Mouse (Mus musculus) liver, embryonic 11.5 days (tissue): ENCODE data around the gene Rangrf. TPM values are rescaled to one million over a fixed set of nuclear protein-coding genes. Genes with fewer than 3 reads are reported as not detected.
"Not testable (repeated sequence)": the region's sequence is repeated elsewhere in the genome, so short reads cannot be mapped to it uniquely, and the experiment has no call there.

Experiments used
- ATAC-seq: fragments of 200-750 bp; cut with Nextera tagmentation; replicated peaks from 2 replicates; pipeline ENCODE4 v1.8.0; 2017; ENCODE audit warnings: moderate number of reproducible peaks, mild to moderate bottlenecking, moderate TSS enrichment, moderate library complexity; ENCODE audit not compliant: low FRiP score
- DNase-seq: peaks from one replicate; pipeline ENCODE4 v3.0.0-alpha.2; 2017; ENCODE audit warnings: low spot score
- H3K27ac ChIP-seq: fragments of 300-500 bp; sonication (generic); 2 replicates; pipeline ENCODE4 v1.5.1; 2014; ENCODE audit warnings: mild to moderate bottlenecking, low read depth, low read length, control low read depth
- H3K27me3 ChIP-seq: fragments of 300-500 bp; sonication (generic); replicated peaks from 2 replicates; pipeline ENCODE4 v1.6.1; 2014; ENCODE audit warnings: low read length, mixed read lengths; ENCODE audit not compliant: control insufficient read depth, insufficient read depth
- H3K36me3 ChIP-seq: fragments of 300-500 bp; sonication (generic); 2 replicates; pipeline ENCODE4 v1.6.1; 2014; ENCODE audit warnings: mild to moderate bottlenecking, low read length, moderate library complexity, mixed read lengths; ENCODE audit not compliant: control insufficient read depth, insufficient read depth
- H3K4me1 ChIP-seq: fragments of 300-500 bp; sonication (generic); replicated peaks from 2 replicates; pipeline ENCODE4 v1.6.1; 2014; ENCODE audit warnings: low read length, mixed read lengths; ENCODE audit not compliant: control insufficient read depth, insufficient read depth
- H3K4me2 ChIP-seq: fragments of 300-500 bp; sonication (generic); 2 replicates; pipeline ENCODE4 v1.6.1; 2014; ENCODE audit warnings: mild to moderate bottlenecking, control low read depth, moderate library complexity
- H3K4me3 ChIP-seq: fragments of 300-500 bp; sonication (generic); 2 replicates; pipeline ENCODE4 v1.5.1; 2014; ENCODE audit warnings: low read depth, low read length, control low read depth
- H3K9ac ChIP-seq: fragments of 300-500 bp; sonication (generic); 2 replicates; pipeline ENCODE4 v1.6.1; 2014; ENCODE audit warnings: low read depth, low read length, control low read depth
- H3K9me3 ChIP-seq: fragments of 300-500 bp; sonication (generic); 2 replicates; pipeline ENCODE4 v1.6.1; 2016; ENCODE audit warnings: low read length, inconsistent platforms, mixed read lengths; ENCODE audit not compliant: control insufficient read depth
- WGBS: fragments of 180-500 bp; shearing (Covaris S2); extraction: QIAGEN DNeasy Blood & Tissue Kit; methylation state at CpG from one replicate; pipeline ENCODE4 v1.1.7; 2014; 5-methylcytosine and 5-hydroxymethylcytosine counted together
- polyA plus RNA-seq: library from polyadenylated mRNA; unstranded; fragments of >200 nt; fragmentation: Nextera tagmentation; extraction: Ambion mirVana; gene quantifications from 2 replicates; pipeline ENCODE4 v1.2.1, GENCODE M21; 2014

Gene Rangrf
- polyA plus RNA-seq, 1 experiment from 2014 or later: 97.5 TPM

DNA sequence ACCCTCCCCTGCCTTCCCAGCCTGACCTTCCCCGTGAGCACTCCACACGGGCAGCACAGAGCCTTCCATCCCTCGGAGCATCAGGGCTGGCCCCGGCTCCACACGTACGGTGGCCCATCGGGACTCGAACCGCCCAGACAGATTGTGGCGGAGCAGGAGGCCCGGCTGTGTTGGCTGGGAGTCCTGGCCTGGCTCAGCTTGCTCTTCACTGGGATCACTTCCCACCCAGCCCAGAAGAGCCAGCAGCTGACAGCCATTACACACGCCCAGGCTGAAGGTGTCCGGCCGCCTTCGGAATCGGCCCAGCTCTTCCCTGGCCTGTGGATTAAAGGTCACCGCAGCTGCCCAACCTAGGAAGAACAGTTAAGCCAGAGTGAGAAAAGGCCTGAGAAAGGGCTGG is 13.4 kb upstream of the Rangrf start:
- no peak for DNase-seq
- H3K9me3 ChIP-seq: no peaks in the 10 kb centered on the region
- no peaks in the 10 kb centered on the region for H3K27me3 ChIP-seq
- no peak overlapping the region for H3K9ac ChIP-seq
- H3K27ac ChIP-seq: no peak overlapping the region
- H3K4me1 ChIP-seq: no peaks in the 10 kb centered on the region
- peaks cover 56% of the 10 kb centered on the region for H3K36me3 ChIP-seq
- no peak overlapping the region for H3K4me3 ChIP-seq
- H3K4me2 ChIP-seq: no peak overlapping the region
- 91% methylated on average over 17 of the region's 17 CpGs for WGBS
- no peak for ATAC-seq

GRCm38 (mm10) chr11:68987365-68987882 is 12.4 kb upstream of the Rangrf start:
- Histone ChIP-seq H3K27me3 (no peaks in the 10 kb centered on the region), H3K36me3 (peaks cover 48% of the 10 kb centered on the region), H3K9me3 (no peaks in the 10 kb centered on the region), H3K27ac (no peak overlapping the region), H3K9ac (no peak overlapping the region), H3K4me2 (no peak overlapping the region), H3K4me3 (no peak overlapping the region), H3K4me1 (no peaks in the 10 kb centered on the region)
- DNase-seq: no peak
- ATAC-seq: no peak
- WGBS: 93% methylated on average over 11 of the region's 11 CpGs

DNA sequence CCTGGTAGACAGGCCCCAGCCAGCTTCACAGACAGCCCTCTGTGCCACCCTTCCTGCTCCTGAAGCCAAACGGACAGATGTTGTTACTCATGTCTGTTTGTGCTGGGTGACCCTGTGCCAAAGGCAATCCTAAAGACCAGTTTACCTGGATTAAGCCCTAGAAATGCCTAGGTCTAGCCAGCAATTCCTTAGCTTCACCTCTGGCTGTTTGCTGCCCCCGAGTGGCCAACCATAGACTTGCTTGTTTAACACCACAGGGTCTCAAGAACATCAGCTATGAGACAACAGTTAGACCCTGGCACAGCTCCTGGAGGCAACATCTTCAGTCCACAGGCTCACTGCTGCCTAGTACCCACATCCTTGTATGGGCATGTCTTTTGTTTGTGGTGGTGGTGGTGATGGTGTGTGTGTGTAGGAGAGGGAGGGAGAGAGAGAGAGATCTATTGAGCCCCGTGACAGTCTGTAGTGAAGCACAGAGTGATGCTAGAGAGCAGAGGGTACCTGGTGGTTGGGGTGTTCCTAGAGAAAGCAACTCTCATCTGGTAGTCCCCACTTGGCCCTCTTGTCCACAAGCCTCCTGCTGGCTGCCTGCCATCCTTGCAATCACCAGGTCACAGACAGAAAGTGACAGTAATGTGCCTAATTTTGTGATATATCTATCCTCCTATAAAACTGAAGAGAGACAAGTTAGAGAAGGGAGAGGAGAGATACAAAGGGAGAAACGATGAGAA is 7.8 kb upstream of the Rangrf start:
- Histone ChIP-seq H3K9ac (no peak overlapping the region), H3K27me3 (no peaks in the 10 kb centered on the region), H3K4me1 (peaks cover 4% of the 10 kb centered on the region; the same call in 1 of the 2 replicates), H3K4me3 (no peak overlapping the region), H3K4me2 (no peak overlapping the region), H3K36me3 (peaks cover 14% of the 10 kb centered on the region), H3K27ac (no peak overlapping the region), H3K9me3 (no peaks in the 10 kb centered on the region)
- 26% methylated on average over 4 of the region's 4 CpGs for WGBS
- ATAC-seq (peak; percentile 45; the same call in 1 of the 2 replicates), DNase-seq (peak; percentile 69)

DNA sequence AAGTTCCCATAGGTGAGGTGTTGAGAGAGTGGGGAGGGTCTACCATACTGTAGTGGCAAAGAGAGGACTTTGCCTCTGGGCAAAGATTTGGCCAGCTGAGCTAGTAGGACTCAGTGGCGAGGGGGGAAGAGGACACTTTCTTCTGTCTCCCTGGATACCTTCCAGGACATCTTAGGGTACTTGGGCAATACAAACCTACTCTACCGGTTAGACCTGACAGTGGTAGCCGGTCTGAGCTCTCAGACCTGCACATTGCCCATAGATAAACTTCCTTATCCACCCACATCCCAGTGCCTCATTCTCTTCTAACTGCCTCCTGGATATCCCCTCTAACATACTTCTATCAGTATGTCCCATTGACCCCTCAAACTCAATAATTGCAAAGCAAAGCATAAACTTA is 5.9 kb upstream of the Rangrf start:
- no peak overlapping the region for H3K27ac ChIP-seq
- H3K9ac ChIP-seq: no peak overlapping the region
- no peak overlapping the region for H3K4me3 ChIP-seq
- ATAC-seq (no peak), DNase-seq (no peak)
- no peak overlapping the region for H3K4me2 ChIP-seq
- no peaks in the 10 kb centered on the region; the same call in 1 of the 2 replicates for H3K36me3 ChIP-seq
- H3K27me3 ChIP-seq: no peaks in the 10 kb centered on the region
- no peaks in the 10 kb centered on the region for H3K9me3 ChIP-seq
- peaks cover 4% of the 10 kb centered on the region; the same call in 1 of the 2 replicates for H3K4me1 ChIP-seq
- WGBS: 65% methylated on average over 3 of the region's 3 CpGs

DNA sequence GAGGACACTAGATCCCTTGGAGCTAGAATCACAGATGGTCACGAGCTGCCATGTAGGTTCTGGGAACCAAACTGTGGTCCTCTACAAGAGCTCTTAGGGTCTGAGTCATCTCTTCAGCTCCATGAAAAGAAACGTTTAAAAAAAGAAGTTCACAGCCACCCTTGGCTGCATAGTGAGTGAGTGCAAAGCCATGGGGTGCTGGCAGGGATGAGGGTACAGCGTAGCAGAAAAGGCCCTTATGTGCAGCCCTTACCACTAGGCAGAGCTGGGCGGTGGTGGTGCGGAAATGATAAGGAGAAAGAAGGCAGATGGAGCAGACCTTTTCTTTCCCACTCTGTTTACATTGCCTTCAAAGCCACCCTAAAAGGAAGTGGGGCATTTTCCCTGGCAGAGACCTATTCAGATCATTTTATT is 4.3 kb upstream of the Rangrf start:
- Histone ChIP-seq H3K36me3 (no peaks in the 10 kb centered on the region), H3K4me1 (peaks cover 4% of the 10 kb centered on the region; the same call in 1 of the 2 replicates), H3K9me3 (no peaks in the 10 kb centered on the region), H3K4me3 (no peak overlapping the region), H3K27me3 (no peaks in the 10 kb centered on the region), H3K9ac (no peak overlapping the region), H3K27ac (no peak overlapping the region), H3K4me2 (no peak overlapping the region)
- DNase-seq (no peak), ATAC-seq (no peak)
- 52% methylated on average over 5 of the region's 5 CpGs for WGBS

GRCm38 (mm10) chr11:68975601-68976000 is 616 bp upstream of the Rangrf start:
- H3K36me3 ChIP-seq: no peaks in the 10 kb centered on the region
- DNase-seq (no peak), ATAC-seq (no peak)
- H3K4me3 ChIP-seq: no peak overlapping the region
- no peak overlapping the region for H3K9ac ChIP-seq
- peaks cover 15% of the 10 kb centered on the region for H3K4me1 ChIP-seq
- no peaks in the 10 kb centered on the region for H3K27me3 ChIP-seq
- H3K27ac ChIP-seq: no peak overlapping the region
- H3K9me3 ChIP-seq: no peaks in the 10 kb centered on the region
- H3K4me2 ChIP-seq: no peak overlapping the region
- 61% methylated on average over 1 of the region's 1 CpGs for WGBS

DNA sequence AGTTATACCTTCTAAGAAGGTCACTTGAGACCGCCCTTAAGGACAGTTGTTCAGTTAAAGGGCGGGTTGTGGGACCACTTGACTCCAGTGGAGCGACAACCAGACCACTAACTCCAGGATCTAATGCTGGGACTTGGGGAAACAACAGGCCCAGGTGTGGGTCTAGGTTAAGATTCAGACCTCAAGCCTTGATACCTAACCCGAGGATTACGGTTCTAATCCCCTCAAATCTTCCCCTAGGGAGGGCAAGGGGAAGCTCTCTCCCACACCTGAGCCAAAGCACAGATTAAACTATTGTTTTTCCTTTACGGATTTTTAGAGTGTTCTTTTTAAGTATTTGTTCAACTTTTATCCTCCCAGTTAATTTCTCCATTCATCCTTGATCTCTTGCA is 930 bp downstream of the Rangrf start:
- Histone ChIP-seq H3K27ac (no peak overlapping the region), H3K4me2 (peak overlapping the region; percentile 84), H3K4me3 (peak overlapping the region; percentile 53), H3K4me1 (peaks cover 11% of the 10 kb centered on the region), H3K36me3 (no peaks in the 10 kb centered on the region), H3K9ac (peak overlapping the region; percentile 48), H3K27me3 (no peaks in the 10 kb centered on the region), H3K9me3 (no peaks in the 10 kb centered on the region)
- WGBS: 35% methylated on average over 6 of the region's 6 CpGs
- ATAC-seq (no peak), DNase-seq (no peak)

DNA sequence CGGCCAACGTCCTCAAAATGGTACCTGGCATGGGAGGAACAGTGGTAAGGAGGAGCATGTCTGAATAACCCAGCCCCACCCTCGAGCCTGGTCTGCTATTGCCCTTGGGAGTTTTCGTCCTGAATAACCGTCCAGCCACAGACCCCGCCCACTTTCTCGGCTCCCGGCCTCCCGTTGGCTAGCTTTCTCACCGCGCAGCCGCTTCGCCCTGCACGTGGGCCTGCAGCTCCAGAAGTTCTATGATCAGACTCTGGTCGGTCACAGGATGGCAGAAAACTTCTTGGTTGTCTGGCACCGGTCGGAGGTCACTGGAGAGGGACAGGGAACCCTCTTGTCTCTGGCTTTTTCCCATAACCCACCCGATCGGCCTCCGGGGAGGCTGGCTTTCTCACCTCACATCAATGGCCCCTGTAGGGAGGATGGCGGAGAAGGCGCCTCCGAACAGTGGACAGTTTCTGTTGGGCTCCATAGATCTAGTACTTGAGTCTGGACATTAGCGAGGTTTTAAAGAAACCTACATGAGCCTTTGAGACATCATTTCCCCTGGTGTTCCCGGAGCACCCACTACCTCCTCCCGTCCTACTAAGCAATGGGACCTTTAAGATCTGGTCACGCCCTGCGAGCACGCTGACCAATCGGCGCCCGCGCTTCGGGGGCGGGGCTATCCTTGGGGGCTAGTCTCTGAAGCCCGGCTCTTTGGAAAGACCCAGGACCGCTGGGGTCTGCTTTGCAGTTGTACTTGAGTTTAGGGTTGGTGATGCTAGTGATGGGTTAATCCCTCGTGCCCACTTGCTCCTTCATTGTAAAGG is 1.5 kb downstream of the Rangrf start:
- not testable (repeated sequence) for H3K36me3 ChIP-seq, H3K9me3 ChIP-seq, H3K27me3 ChIP-seq, H3K27ac ChIP-seq
- DNase-seq: peak; percentile 87
- under 1% methylated on average over 37 of the region's 38 CpGs for WGBS
- Histone ChIP-seq H3K4me2 (peak overlapping the region; percentile 84), H3K9ac (peak overlapping the region; percentile 48), H3K4me1 (peaks cover 11% of the 10 kb centered on the region), H3K4me3 (peak overlapping the region; percentile 53)
- peak; percentile 90 for ATAC-seq
